Mouse (Mus musculus): ENCODE results near the gene Wdfy3. TPM values are rescaled to one million over a fixed set of nuclear protein-coding genes. Genes with fewer than 3 reads are reported as not detected.

Wdfy3 gene
- polyA plus RNA-seq, 1 experiment: 24.5 TPM

DNA sequence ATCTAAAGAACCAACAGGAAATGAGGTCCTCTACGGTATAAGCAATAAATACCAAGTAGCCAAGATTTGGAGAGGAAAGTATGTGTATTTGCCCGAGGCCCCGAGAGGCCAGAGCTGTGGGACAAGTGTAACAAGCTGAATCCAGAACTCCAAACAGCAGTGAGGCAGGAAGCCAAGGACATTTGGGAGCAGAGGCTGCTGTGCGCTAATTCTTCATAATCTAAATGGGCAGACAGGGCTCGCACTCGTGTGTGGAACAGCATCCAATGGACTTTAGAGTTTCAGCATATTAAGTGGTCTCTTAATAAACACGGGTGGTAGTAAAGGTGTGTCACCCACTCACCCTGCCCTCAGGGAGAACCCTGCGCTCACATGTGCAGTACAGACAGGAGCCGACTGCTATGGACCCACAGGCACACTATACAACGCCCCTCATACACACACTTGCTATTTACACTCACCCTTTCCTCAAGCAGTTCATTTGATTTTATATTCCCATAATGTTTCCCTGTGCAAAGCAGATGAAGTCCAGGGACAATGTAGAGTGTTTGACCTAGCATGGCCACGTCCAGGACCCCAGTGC is 15.1 kb downstream of the Wdfy3 start:
- TF ChIP-seq CTCF (IDR thresholded peaks at IDR 0.05; ENCODE audit: control insufficient read depth, insufficient read depth, insufficient replicate concordance, low read depth, low read length) (no peak), POLR2A (IDR thresholded peaks at IDR 0.05; ENCODE audit: control insufficient read depth, low read depth, low read length) (no peak)
- Histone ChIP-seq H3K4me1 (ENCODE audit: control insufficient read depth, insufficient read depth, low read length) (peaks cover 5% of the 10 kb centered on the region), H3K27ac (ENCODE audit: control insufficient read depth, insufficient read depth, low read depth, low read length) (no peak overlapping the region), H3K27me3 (ENCODE audit: control insufficient read depth, insufficient read depth, low read length) (no peaks in the 10 kb centered on the region), H3K36me3 (ENCODE audit: control insufficient read depth, insufficient read depth, low read length) (no peaks in the 10 kb centered on the region), H3K4me3 (ENCODE audit: control insufficient read depth, low read depth, low read length) (no peak overlapping the region)

DNA sequence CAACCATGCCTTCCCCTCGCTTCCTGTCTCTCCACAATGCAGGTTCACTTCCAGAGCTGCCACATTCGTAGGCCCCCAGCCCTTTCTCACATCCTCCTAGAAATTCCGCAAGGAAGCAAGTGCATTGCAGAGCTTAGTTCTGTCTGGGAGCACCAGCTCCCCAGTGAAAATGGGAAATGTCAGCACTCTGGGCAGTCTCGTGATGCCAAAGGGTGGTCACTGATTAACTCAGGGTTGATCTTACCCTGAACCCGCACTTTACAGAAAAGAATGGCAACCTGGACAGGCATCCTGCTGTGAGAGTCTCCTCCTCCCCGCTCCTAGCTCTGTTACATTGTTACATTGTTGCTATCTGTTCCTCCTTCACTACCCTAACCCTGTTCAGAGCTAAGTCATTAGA is 16.8 kb downstream of the Wdfy3 start:
- no peaks in the 10 kb centered on the region for H3K36me3 ChIP-seq (ENCODE audit: control insufficient read depth, insufficient read depth, low read length)
- H3K27ac ChIP-seq (ENCODE audit: control insufficient read depth, insufficient read depth, low read depth, low read length): no peak overlapping the region
- H3K4me1 ChIP-seq (ENCODE audit: control insufficient read depth, insufficient read depth, low read length): peaks cover 5% of the 10 kb centered on the region
- no peak for TF ChIP-seq POLR2A (IDR thresholded peaks at IDR 0.05; ENCODE audit: control insufficient read depth, low read depth, low read length)
- no peak for TF ChIP-seq CTCF (IDR thresholded peaks at IDR 0.05; ENCODE audit: control insufficient read depth, insufficient read depth, insufficient replicate concordance, low read depth, low read length)
- no peaks in the 10 kb centered on the region for H3K27me3 ChIP-seq (ENCODE audit: control insufficient read depth, insufficient read depth, low read length)
- H3K4me3 ChIP-seq (ENCODE audit: control insufficient read depth, low read depth, low read length): no peak overlapping the region

DNA sequence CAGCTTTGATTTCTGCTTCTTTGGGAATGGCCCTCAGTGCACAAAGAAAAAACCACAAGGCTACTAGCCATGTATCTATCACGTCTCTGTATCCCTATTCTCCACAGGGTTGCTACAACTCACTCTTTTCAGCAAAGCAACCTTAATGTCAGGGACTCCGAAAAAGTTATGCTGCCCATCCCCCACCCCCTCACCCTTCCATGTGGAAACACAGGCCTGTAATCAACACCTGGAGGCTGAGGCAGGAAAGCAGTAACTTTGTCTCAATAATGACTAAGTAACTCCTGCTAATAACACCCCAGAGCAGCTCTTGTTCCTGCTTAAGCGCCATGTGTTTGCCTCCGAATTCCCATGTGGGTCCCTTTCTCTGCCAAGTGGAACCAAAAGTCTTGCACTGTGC is 17.3 kb downstream of the Wdfy3 start:
- Histone ChIP-seq H3K27me3 (ENCODE audit: control insufficient read depth, insufficient read depth, low read length) (no peaks in the 10 kb centered on the region), H3K36me3 (ENCODE audit: control insufficient read depth, insufficient read depth, low read length) (no peaks in the 10 kb centered on the region), H3K4me1 (ENCODE audit: control insufficient read depth, insufficient read depth, low read length) (peaks cover 5% of the 10 kb centered on the region), H3K4me3 (ENCODE audit: control insufficient read depth, low read depth, low read length) (no peak overlapping the region), H3K27ac (ENCODE audit: control insufficient read depth, insufficient read depth, low read depth, low read length) (no peak overlapping the region)
- TF ChIP-seq POLR2A (IDR thresholded peaks at IDR 0.05; ENCODE audit: control insufficient read depth, low read depth, low read length) (no peak), CTCF (IDR thresholded peaks at IDR 0.05; ENCODE audit: control insufficient read depth, insufficient read depth, insufficient replicate concordance, low read depth, low read length) (no peak)

DNA sequence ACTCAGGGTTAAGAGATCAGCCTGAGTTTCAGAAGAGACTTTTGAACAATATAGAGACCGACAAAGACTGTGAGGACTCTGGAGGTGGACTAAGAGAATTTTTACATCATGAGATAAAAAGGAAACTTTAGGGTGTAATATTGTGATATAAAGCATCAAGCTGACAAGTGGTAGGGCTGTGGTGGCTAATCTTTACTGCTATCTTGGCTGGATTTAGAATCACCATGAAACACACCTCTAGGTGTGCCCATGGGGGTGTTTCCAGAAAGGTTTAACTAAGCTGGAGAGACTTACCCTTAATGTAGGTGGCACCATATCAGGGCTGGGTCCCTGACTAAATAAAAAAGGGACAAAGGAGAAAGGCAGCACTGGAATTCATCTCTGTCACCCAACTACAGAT is 19.0 kb downstream of the Wdfy3 start:
- H3K36me3 ChIP-seq (ENCODE audit: control insufficient read depth, insufficient read depth, low read length): no peaks in the 10 kb centered on the region
- TF ChIP-seq CTCF (IDR thresholded peaks at IDR 0.05; ENCODE audit: control insufficient read depth, insufficient read depth, insufficient replicate concordance, low read depth, low read length): no peak
- no peak for TF ChIP-seq POLR2A (IDR thresholded peaks at IDR 0.05; ENCODE audit: control insufficient read depth, low read depth, low read length)
- peaks cover 5% of the 10 kb centered on the region for H3K4me1 ChIP-seq (ENCODE audit: control insufficient read depth, insufficient read depth, low read length)
- H3K27ac ChIP-seq (ENCODE audit: control insufficient read depth, insufficient read depth, low read depth, low read length): no peak overlapping the region
- no peaks in the 10 kb centered on the region for H3K27me3 ChIP-seq (ENCODE audit: control insufficient read depth, insufficient read depth, low read length)
- no peak overlapping the region for H3K4me3 ChIP-seq (ENCODE audit: control insufficient read depth, low read depth, low read length)

DNA sequence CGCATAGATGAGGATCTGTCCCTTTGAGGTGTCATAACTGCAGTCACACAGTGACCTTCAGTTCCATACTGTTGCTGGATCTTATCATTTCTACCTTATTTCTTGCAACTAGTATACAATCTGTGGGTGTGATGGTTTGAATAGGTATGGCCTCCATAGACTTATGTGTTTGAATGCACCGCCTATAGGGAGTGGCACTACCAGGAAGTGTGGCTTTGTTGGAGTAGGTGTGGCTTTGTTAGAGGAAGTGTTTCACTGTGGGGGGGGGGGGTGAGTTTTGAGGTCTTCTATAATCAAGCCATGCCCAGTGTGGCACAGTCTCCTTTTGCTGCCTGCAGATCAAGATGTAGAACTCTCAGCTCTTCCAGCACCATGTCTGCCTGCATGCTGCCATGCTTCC is 21.3 kb downstream of the Wdfy3 start:
- Histone ChIP-seq H3K27me3 (ENCODE audit: control insufficient read depth, insufficient read depth, low read length) (no peaks in the 10 kb centered on the region), H3K4me1 (ENCODE audit: control insufficient read depth, insufficient read depth, low read length) (peaks cover 2% of the 10 kb centered on the region), H3K4me3 (ENCODE audit: control insufficient read depth, low read depth, low read length) (no peak overlapping the region), H3K36me3 (ENCODE audit: control insufficient read depth, insufficient read depth, low read length) (no peaks in the 10 kb centered on the region), H3K27ac (ENCODE audit: control insufficient read depth, insufficient read depth, low read depth, low read length) (no peak overlapping the region)
- no peak for TF ChIP-seq CTCF (IDR thresholded peaks at IDR 0.05; ENCODE audit: control insufficient read depth, insufficient read depth, insufficient replicate concordance, low read depth, low read length)
- no peak for TF ChIP-seq POLR2A (IDR thresholded peaks at IDR 0.05; ENCODE audit: control insufficient read depth, low read depth, low read length)

DNA sequence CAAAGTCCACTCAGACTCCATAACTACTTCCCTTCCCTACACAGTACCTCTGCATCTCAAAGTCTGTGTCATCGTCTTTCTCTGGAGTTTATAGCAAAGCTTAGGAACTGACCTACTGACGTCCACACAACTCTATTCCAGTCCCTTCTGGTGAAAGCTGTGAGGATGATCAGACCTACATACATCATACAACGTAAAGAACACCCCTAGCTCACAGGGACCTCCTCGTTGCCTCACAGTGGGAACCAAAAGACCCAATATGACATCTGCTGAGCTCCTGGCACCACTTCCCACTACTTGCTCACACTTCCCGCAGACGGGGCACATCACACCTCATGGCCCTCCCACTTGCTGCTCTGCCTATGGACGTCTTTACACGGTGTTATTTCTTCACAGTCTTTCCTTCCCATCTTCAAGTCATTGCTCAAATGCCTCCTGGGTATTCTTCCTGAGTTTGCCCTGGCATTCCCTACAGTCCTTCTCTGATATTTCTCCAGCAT is 23.1 kb downstream of the Wdfy3 start:
- H3K36me3 ChIP-seq (ENCODE audit: control insufficient read depth, insufficient read depth, low read length): no peaks in the 10 kb centered on the region
- H3K4me3 ChIP-seq (ENCODE audit: control insufficient read depth, low read depth, low read length): no peak overlapping the region
- H3K27me3 ChIP-seq (ENCODE audit: control insufficient read depth, insufficient read depth, low read length): no peaks in the 10 kb centered on the region
- no peak for TF ChIP-seq CTCF (IDR thresholded peaks at IDR 0.05; ENCODE audit: control insufficient read depth, insufficient read depth, insufficient replicate concordance, low read depth, low read length)
- no peak for TF ChIP-seq POLR2A (IDR thresholded peaks at IDR 0.05; ENCODE audit: control insufficient read depth, low read depth, low read length)
- H3K27ac ChIP-seq (ENCODE audit: control insufficient read depth, insufficient read depth, low read depth, low read length): no peak overlapping the region
- no peaks in the 10 kb centered on the region; the same call in 1 of the 2 replicates for H3K4me1 ChIP-seq (ENCODE audit: control insufficient read depth, insufficient read depth, low read length)

DNA sequence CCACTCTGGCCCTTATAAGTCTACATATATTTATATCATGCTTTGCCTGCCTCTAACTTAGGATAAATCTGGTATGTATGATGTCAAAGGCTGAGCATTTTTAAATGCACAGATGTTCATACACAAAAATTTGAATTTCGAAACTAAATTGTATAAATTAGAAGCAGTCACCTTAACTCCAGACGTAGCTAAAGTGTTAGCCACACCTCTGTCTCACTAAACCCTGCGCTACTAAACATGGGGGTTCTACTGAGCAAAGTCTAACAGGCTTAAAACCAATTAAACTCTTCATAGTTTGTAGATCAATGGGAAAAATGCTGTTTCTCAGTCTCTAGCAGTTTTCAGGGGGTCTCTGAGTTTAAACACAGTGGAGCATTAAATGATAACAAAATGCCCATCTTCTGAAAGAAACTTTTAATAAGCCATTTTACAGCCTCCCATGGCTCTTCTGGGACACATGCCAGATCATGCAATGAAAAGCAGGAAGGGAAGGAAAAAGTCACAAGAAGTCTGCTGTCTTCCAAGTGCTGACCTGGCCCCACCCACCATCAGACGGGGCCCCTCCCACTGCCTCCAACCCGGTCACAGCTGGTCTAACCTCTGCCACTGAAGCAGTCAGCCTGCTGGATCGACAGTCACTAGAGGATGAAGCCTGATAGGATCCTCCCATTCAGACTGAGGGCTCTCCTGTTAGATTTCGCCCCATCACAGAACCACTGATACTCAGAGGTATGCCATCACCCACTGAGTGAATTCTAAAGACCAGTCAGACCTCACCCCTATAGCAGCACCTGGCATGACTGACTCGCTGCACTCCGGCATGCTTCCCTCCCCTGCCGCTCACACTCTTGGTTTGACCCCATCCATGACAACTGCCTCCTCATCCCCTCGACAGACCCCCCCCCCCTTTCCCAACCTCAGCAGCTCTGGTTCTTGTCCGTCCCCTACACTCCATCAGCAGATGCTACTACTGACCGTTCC is 23.8 kb downstream of the Wdfy3 start:
- H3K36me3 ChIP-seq (ENCODE audit: control insufficient read depth, insufficient read depth, low read length): no peaks in the 10 kb centered on the region
- TF ChIP-seq CTCF (IDR thresholded peaks at IDR 0.05; ENCODE audit: control insufficient read depth, insufficient read depth, insufficient replicate concordance, low read depth, low read length): no peak
- TF ChIP-seq POLR2A (IDR thresholded peaks at IDR 0.05; ENCODE audit: control insufficient read depth, low read depth, low read length): no peak
- H3K4me1 ChIP-seq (ENCODE audit: control insufficient read depth, insufficient read depth, low read length): no peaks in the 10 kb centered on the region

More for the DNA sequence above, 23.8 kb downstream of the Wdfy3 start:
- no peaks in the 10 kb centered on the region for H3K27me3 ChIP-seq (ENCODE audit: control insufficient read depth, insufficient read depth, low read length)
- H3K27ac ChIP-seq (ENCODE audit: control insufficient read depth, insufficient read depth, low read depth, low read length): no peak overlapping the region
- no peak overlapping the region for H3K4me3 ChIP-seq (ENCODE audit: control insufficient read depth, low read depth, low read length)

All from testis, adult 2 months (tissue).